Mouse (Mus musculus): ENCODE results near the gene Hcrtr1.

- TF ChIP-seq POLR2A (IDR thresholded peaks at IDR 0.05; ENCODE audit: low read depth, low read length), result no peak
- no peak for TF ChIP-seq CTCF (IDR thresholded peaks at IDR 0.05; ENCODE audit: extremely low read depth, insufficient read depth, insufficient read length, insufficient replicate concordance)
These were observed 26.4 kb downstream of the Hcrtr1 start for GRCm38 (mm10) chr4:130112732-130113131.

Measured in spleen, adult 2 months (tissue).